Mouse (Mus musculus): ENCODE results near the gene Cpne6. TPM values are rescaled to one million over a fixed set of nuclear protein-coding genes. Genes with fewer than 3 reads are reported as not detected.

The Cpne6 gene
- polyA plus RNA-seq (2015; fragmentation: Nextera tagmentation; extraction: Ambion mirVana), result 0.19 and 0.29 TPM in 2 replicates

GRCm38 (mm10) chr14:55510125-55510731 lies at the start of gene Cpne6:
Gene Cpne6 (plus strand): TSS chr14:55510445.
- peak within 1 kb of the TSS; percentile 5; the same call in 1 of the 2 replicates for H3K4me2 ChIP-seq (ENCODE audit: low read depth, low read length)
- H3K4me1 ChIP-seq (replicated peaks; ENCODE audit: control insufficient read depth, insufficient read depth, low read length), result no peaks in the 10 kb centered on the region
- no peak within 1 kb of the TSS for H3K9ac ChIP-seq (ENCODE audit: low read length)
- peak; percentile 26; the same call in 1 of the 2 replicates for ATAC-seq (ENCODE audit: low read depth)
- no peaks in the 10 kb centered on the region for H3K9me3 ChIP-seq (ENCODE audit: control insufficient read depth, low read length)
- no peaks in the 10 kb centered on the region; the same call in 1 of the 2 replicates for H3K27me3 ChIP-seq (ENCODE audit: control insufficient read depth, insufficient read depth, low read depth, low read length)
- no peaks in the 10 kb centered on the region for H3K36me3 ChIP-seq (ENCODE audit: control insufficient read depth, insufficient read depth, low read length)
- H3K4me3 ChIP-seq (ENCODE audit: low read length), result no peak within 1 kb of the TSS
- WGBS, result 52% methylated on average over 20 of the region's 22 CpGs
- no peak within 1 kb of the TSS for H3K27ac ChIP-seq (ENCODE audit: low read length)

GRCm38 (mm10) chr14:55461757-55462156 lies 48.5 kb upstream of the Cpne6 start:
- no peaks in the 10 kb centered on the region for H3K9me3 ChIP-seq (ENCODE audit: control insufficient read depth, low read length)
- no peaks in the 10 kb centered on the region for H3K4me1 ChIP-seq (replicated peaks; ENCODE audit: control insufficient read depth, insufficient read depth, low read length)
- 15% methylated on average over 4 of the region's 4 CpGs for WGBS
- H3K4me3 ChIP-seq (ENCODE audit: low read length), result no peak overlapping the region
- no peak overlapping the region for H3K4me2 ChIP-seq (ENCODE audit: low read depth, low read length)
- H3K9ac ChIP-seq (ENCODE audit: low read length), result no peak overlapping the region
- H3K36me3 ChIP-seq (ENCODE audit: control insufficient read depth, insufficient read depth, low read length), result no peaks in the 10 kb centered on the region
- no peak overlapping the region for H3K27ac ChIP-seq (ENCODE audit: low read length)
- no peaks in the 10 kb centered on the region for H3K27me3 ChIP-seq (ENCODE audit: control insufficient read depth, insufficient read depth, low read depth, low read length)
- no peak for ATAC-seq (ENCODE audit: low read depth)

GRCm38 (mm10) chr14:55466481-55466880 lies 43.8 kb upstream of the Cpne6 start:
- no peaks in the 10 kb centered on the region for H3K36me3 ChIP-seq (ENCODE audit: control insufficient read depth, insufficient read depth, low read length)
- no peaks in the 10 kb centered on the region for H3K27me3 ChIP-seq (ENCODE audit: control insufficient read depth, insufficient read depth, low read depth, low read length)
- H3K9me3 ChIP-seq (ENCODE audit: control insufficient read depth, low read length), result no peaks in the 10 kb centered on the region
- H3K9ac ChIP-seq (ENCODE audit: low read length), result no peak overlapping the region
- ATAC-seq (ENCODE audit: low read depth), result no peak
- WGBS, result 54% methylated on average over 4 of the region's 4 CpGs
- H3K4me1 ChIP-seq (replicated peaks; ENCODE audit: control insufficient read depth, insufficient read depth, low read length), result no peaks in the 10 kb centered on the region; the same call in 1 of the 2 replicates
- H3K4me3 ChIP-seq (ENCODE audit: low read length), result no peak overlapping the region
- H3K27ac ChIP-seq (ENCODE audit: low read length), result no peak overlapping the region
- H3K4me2 ChIP-seq (ENCODE audit: low read depth, low read length), result no peak overlapping the region

- WGBS, result 62% methylated on average over 7 of the region's 7 CpGs
- Histone ChIP-seq H3K27ac (ENCODE audit: low read length) (no peak overlapping the region), H3K27me3 (ENCODE audit: control insufficient read depth, insufficient read depth, low read depth, low read length) (no peaks in the 10 kb centered on the region), H3K9me3 (ENCODE audit: control insufficient read depth, low read length) (no peaks in the 10 kb centered on the region), H3K4me1 (replicated peaks; ENCODE audit: control insufficient read depth, insufficient read depth, low read length) (no peaks in the 10 kb centered on the region; the same call in 1 of the 2 replicates), H3K4me2 (ENCODE audit: low read depth, low read length) (no peak overlapping the region), H3K36me3 (ENCODE audit: control insufficient read depth, insufficient read depth, low read length) (no peaks in the 10 kb centered on the region), H3K9ac (ENCODE audit: low read length) (no peak overlapping the region), H3K4me3 (ENCODE audit: low read length) (no peak overlapping the region)
- no peak; the same call in 1 of the 2 replicates for ATAC-seq (ENCODE audit: low read depth)
Measured at GRCm38 (mm10) chr14:55467108-55467507, 43.1 kb upstream of the Cpne6 start.

GRCm38 (mm10) chr14:55468301-55468741 lies 41.9 kb upstream of the Cpne6 start:
- no peak overlapping the region for H3K9ac ChIP-seq (ENCODE audit: low read length)
- H3K9me3 ChIP-seq (ENCODE audit: control insufficient read depth, low read length), result no peaks in the 10 kb centered on the region
- H3K4me3 ChIP-seq (ENCODE audit: low read length), result no peak overlapping the region
- H3K27me3 ChIP-seq (ENCODE audit: control insufficient read depth, insufficient read depth, low read depth, low read length), result no peaks in the 10 kb centered on the region
- no peaks in the 10 kb centered on the region; the same call in 1 of the 2 replicates for H3K4me1 ChIP-seq (replicated peaks; ENCODE audit: control insufficient read depth, insufficient read depth, low read length)
- H3K27ac ChIP-seq (ENCODE audit: low read length), result no peak overlapping the region
- no peak overlapping the region for H3K4me2 ChIP-seq (ENCODE audit: low read depth, low read length)
- no peak for ATAC-seq (ENCODE audit: low read depth)
- 78% methylated on average over 2 of the region's 2 CpGs for WGBS
- H3K36me3 ChIP-seq (ENCODE audit: control insufficient read depth, insufficient read depth, low read length), result no peaks in the 10 kb centered on the region

- Histone ChIP-seq H3K4me2 (ENCODE audit: low read depth, low read length) (no peak overlapping the region), H3K4me1 (replicated peaks; ENCODE audit: control insufficient read depth, insufficient read depth, low read length) (no peaks in the 10 kb centered on the region; the same call in 1 of the 2 replicates), H3K9ac (ENCODE audit: low read length) (no peak overlapping the region), H3K36me3 (ENCODE audit: control insufficient read depth, insufficient read depth, low read length) (no peaks in the 10 kb centered on the region), H3K27ac (ENCODE audit: low read length) (no peak overlapping the region), H3K9me3 (ENCODE audit: control insufficient read depth, low read length) (no peaks in the 10 kb centered on the region), H3K4me3 (ENCODE audit: low read length) (no peak overlapping the region), H3K27me3 (ENCODE audit: control insufficient read depth, insufficient read depth, low read depth, low read length) (no peaks in the 10 kb centered on the region)
- no peak for ATAC-seq (ENCODE audit: low read depth)
- 51% methylated on average over 2 of the region's 2 CpGs for WGBS
Measured at GRCm38 (mm10) chr14:55469041-55469440, 41.2 kb upstream of the Cpne6 start.

- no peaks in the 10 kb centered on the region for H3K36me3 ChIP-seq (ENCODE audit: control insufficient read depth, insufficient read depth, low read length)
- no peak overlapping the region for H3K4me3 ChIP-seq (ENCODE audit: low read length)
- 61% methylated on average over 6 of the region's 6 CpGs for WGBS
- ATAC-seq (ENCODE audit: low read depth), result no peak
- no peaks in the 10 kb centered on the region; the same call in 1 of the 2 replicates for H3K4me1 ChIP-seq (replicated peaks; ENCODE audit: control insufficient read depth, insufficient read depth, low read length)
- H3K27ac ChIP-seq (ENCODE audit: low read length), result no peak overlapping the region
- H3K4me2 ChIP-seq (ENCODE audit: low read depth, low read length), result no peak overlapping the region
- H3K27me3 ChIP-seq (ENCODE audit: control insufficient read depth, insufficient read depth, low read depth, low read length), result no peaks in the 10 kb centered on the region
- H3K9me3 ChIP-seq (ENCODE audit: control insufficient read depth, low read length), result no peaks in the 10 kb centered on the region
- no peak overlapping the region for H3K9ac ChIP-seq (ENCODE audit: low read length)
Measured at GRCm38 (mm10) chr14:55469821-55470220, 40.4 kb upstream of the Cpne6 start.

- Histone ChIP-seq H3K9ac (ENCODE audit: low read length) (no peak overlapping the region), H3K27me3 (ENCODE audit: control insufficient read depth, insufficient read depth, low read depth, low read length) (no peaks in the 10 kb centered on the region), H3K36me3 (ENCODE audit: control insufficient read depth, insufficient read depth, low read length) (no peaks in the 10 kb centered on the region), H3K4me2 (ENCODE audit: low read depth, low read length) (peak overlapping the region; percentile 12; the same call in 1 of the 2 replicates), H3K4me1 (replicated peaks; ENCODE audit: control insufficient read depth, insufficient read depth, low read length) (no peaks in the 10 kb centered on the region; the same call in 1 of the 2 replicates), H3K4me3 (ENCODE audit: low read length) (no peak overlapping the region), H3K27ac (ENCODE audit: low read length) (no peak overlapping the region), H3K9me3 (ENCODE audit: control insufficient read depth, low read length) (no peaks in the 10 kb centered on the region)
- 3% methylated on average over 10 of the region's 10 CpGs for WGBS
- no peak for ATAC-seq (ENCODE audit: low read depth)
Measured at GRCm38 (mm10) chr14:55470806-55471205, 39.4 kb upstream of the Cpne6 start.

GRCm38 (mm10) chr14:55475654-55476053 lies 34.6 kb upstream of the Cpne6 start:
- WGBS, result 58% methylated on average over 2 of the region's 2 CpGs
- Histone ChIP-seq H3K4me1 (replicated peaks; ENCODE audit: control insufficient read depth, insufficient read depth, low read length) (peaks cover 10% of the 10 kb centered on the region), H3K4me2 (ENCODE audit: low read depth, low read length) (no peak overlapping the region), H3K27ac (ENCODE audit: low read length) (no peak overlapping the region), H3K9me3 (ENCODE audit: control insufficient read depth, low read length) (no peaks in the 10 kb centered on the region), H3K36me3 (ENCODE audit: control insufficient read depth, insufficient read depth, low read length) (no peaks in the 10 kb centered on the region), H3K4me3 (ENCODE audit: low read length) (no peak overlapping the region), H3K27me3 (ENCODE audit: control insufficient read depth, insufficient read depth, low read depth, low read length) (no peaks in the 10 kb centered on the region), H3K9ac (ENCODE audit: low read length) (no peak overlapping the region)
- no peak for ATAC-seq (ENCODE audit: low read depth)
